Mouse (Mus musculus): Measurements from ENCODE around the gene Ptdss2.

DNA sequence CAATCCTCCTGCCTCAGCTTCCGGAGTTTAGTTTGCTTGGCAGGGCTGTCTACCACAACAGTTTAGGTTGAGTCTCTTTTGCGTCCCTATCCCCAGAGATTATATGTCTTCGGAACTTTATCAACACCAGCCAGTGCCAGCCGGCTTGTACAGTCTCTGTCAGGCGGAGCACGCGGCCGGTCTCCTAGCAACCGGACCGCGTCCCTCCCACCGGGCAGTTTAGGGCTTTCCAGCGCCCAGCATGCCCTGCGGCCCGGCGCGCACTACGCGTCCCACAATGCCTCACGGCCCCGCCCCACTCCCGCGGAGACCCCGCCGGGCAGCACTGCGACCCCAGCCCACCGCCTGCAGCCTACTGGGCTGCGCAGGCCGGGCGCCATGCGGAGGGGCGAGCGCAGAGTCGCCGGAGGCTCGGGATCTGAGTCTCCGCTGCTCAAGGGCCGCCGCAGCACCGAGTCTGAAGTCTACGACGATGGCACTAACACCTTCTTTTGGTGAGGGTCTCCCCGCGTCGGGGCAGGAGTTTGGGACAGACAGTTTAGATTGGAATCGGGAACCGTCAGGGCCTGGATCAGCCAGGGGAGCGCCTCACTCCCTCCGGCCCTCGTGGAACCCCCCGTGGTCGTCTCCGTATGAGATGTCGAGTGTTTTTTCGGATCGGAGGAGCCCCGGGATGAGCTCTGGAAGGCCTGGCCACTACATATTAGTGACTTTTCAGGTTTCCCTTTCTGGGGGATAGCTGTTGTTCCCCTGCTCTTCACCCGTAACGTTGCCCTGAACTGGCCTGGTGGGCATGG is 9.0 kb downstream of the Ptdss2 start:
- TF ChIP-seq POLR2A (IDR thresholded peaks at IDR 0.05; ENCODE audit: control insufficient read depth, low read depth, low read length): peak; percentile 93
- TF ChIP-seq CTCF (IDR thresholded peaks at IDR 0.05; ENCODE audit: control insufficient read depth, insufficient read depth, insufficient replicate concordance, low read depth, low read length): no peak; the same call in 1 of the 2 replicates
